ENCODE assay signal across 30 mouse cellular contexts in genomic region chr13:105573248-105573647, GRCm38 (mm10).
"Had no signal": no experiment of that assay in that cellular context is flagged by ENCODE, and none has a peak within 500 bp of the region (broad histone marks: within the 10 kb centered on the region; RNA-seq: fewer than 3 reads in every experiment).

No protein-coding gene starts in this region.

- H3K4me3 ChIP-seq: limb, embryonic 10.5 days; limb, embryonic 12.5 days; limb, embryonic 13.5 days; limb, embryonic 15.5 days; liver, embryonic 12.5 days; liver, embryonic 13.5 days; liver, embryonic 15.5 days; lung, embryonic 15.5 days; megakaryocyte, embryonic 14.5 days; midbrain, embryonic 10.5 days; midbrain, embryonic 12.5 days; midbrain, embryonic 13.5 days; midbrain, embryonic 15.5 days; myocyte; neural tube, embryonic 12.5 days had no signal

- ATAC-seq: liver, embryonic 12.5 days; liver, postnatal 0 days; lung, postnatal 0 days; midbrain, embryonic 13.5 days; midbrain, embryonic 15.5 days; midbrain, embryonic 16.5 days had no signal

- DNase-seq: left cerebral cortex, postnatal 4 days; liver; liver, embryonic 13.5 days; liver, postnatal 0 days; lung, adult 18-20 months; lung, adult 2 months; lung, embryonic 14.5 days; lung, postnatal 10 days; lung, postnatal 14 days; lung, postnatal 36 days; lung, postnatal 4 days; midbrain, embryonic 14.5 days had no signal

- H3K27ac ChIP-seq: limb, embryonic 10.5 days; limb, embryonic 12.5 days; limb, embryonic 13.5 days; limb, embryonic 15.5 days; liver, embryonic 12.5 days; liver, embryonic 13.5 days; liver, embryonic 14.5 days; liver, embryonic 15.5 days; lung, embryonic 15.5 days; macrophage; midbrain, embryonic 10.5 days; midbrain, embryonic 12.5 days; midbrain, embryonic 13.5 days; midbrain, embryonic 15.5 days; neural tube, embryonic 12.5 days had no signal
